Mouse (Mus musculus) limb, embryonic 10.5 days (tissue): Measurements from ENCODE around the gene St6gal1. TPM values are rescaled to one million over a fixed set of nuclear protein-coding genes. Genes with fewer than 3 reads are reported as not detected.
A peak's percentile ranks its signal among the peaks of the same experiment; 100 is the strongest.
"Not testable (repeated sequence)": the region's sequence is repeated elsewhere in the genome, so short reads cannot be mapped to it uniquely, and the experiment has no call there.

ENCODE experiments used
- DNase-seq: peaks from one replicate; pipeline ENCODE4 v3.0.0-alpha.2; 2017; ENCODE audit warnings: low spot score
- H3K27ac ChIP-seq: fragments of 300-500 bp; sonication (generic); 2 replicates; pipeline ENCODE4 v1.5.1; 2016; ENCODE audit warnings: mild to moderate bottlenecking
- H3K27me3 ChIP-seq: fragments of 300-500 bp; sonication (generic); 2 replicates; pipeline ENCODE4 v1.6.1; 2016; ENCODE audit warnings: low read depth, mild to moderate bottlenecking; ENCODE audit not compliant: poor library complexity, severe bottlenecking
- H3K36me3 ChIP-seq: fragments of 300-500 bp; sonication (generic); 2 replicates; pipeline ENCODE4 v1.6.1; 2016; ENCODE audit warnings: mild to moderate bottlenecking, moderate library complexity
- H3K4me1 ChIP-seq: fragments of 300-500 bp; sonication (generic); 2 replicates; pipeline ENCODE4 v1.6.1; 2016
- H3K4me3 ChIP-seq: fragments of 300-500 bp; sonication (generic); 2 replicates; pipeline ENCODE4 v1.5.1; 2016; ENCODE audit warnings: mild to moderate bottlenecking, moderate library complexity
- H3K9me3 ChIP-seq: fragments of 300-500 bp; sonication (generic); replicated peaks from 2 replicates; pipeline ENCODE4 v1.6.1; 2016; ENCODE audit warnings: mild to moderate bottlenecking
- whole genome bisulfite sequencing: fragments of 180-500 bp; shearing (Covaris S2); methylation state at CpG from one replicate; pipeline ENCODE4 v1.1.7; 2016; 5-methylcytosine and 5-hydroxymethylcytosine counted together
- polyA plus RNA-seq: library from polyadenylated mRNA; unstranded; fragments of >200 nt; fragmentation: Nextera tagmentation; extraction: Ambion mirVana; gene quantifications from 2 replicates; pipeline ENCODE4 v1.2.1, GENCODE M21; 2016

Gene St6gal1
- polyA plus RNA-seq, result 23.8 and 26.7 TPM in 2 replicates

DNA sequence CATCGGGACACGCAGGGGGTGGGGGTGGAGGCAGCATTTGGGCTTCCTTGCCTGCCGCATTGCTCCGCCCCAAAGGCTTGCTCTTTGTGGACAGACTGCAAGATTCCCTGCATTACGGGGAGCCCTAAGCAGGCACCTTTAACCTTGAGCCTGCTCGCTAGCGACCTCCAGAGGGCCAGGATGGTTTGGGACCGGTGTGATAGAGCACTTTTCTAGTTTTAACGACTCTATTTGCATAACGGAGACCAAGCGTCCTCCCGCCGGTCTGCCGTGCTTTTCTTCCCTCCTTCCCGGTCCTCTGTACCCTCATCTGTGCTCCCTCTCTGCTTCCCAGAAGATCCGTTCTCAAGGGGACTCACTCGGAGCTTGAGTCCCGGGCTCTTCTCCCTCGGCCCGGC, at the start of gene St6gal1:
Gene St6gal1 (plus strand): TSS at position 70 of the 398 bp plus-strand sequence.
- Histone ChIP-seq H3K27ac (peak within 1 kb of the TSS; percentile 99), H3K9me3 (no peaks in the 10 kb centered on the region), H3K27me3 (no peaks in the 10 kb centered on the region), H3K4me1 (peaks cover 42% of the 10 kb centered on the region), H3K4me3 (peak within 1 kb of the TSS; percentile 85), H3K36me3 (no peaks in the 10 kb centered on the region)
- under 1% methylated on average over 20 of the region's 20 CpGs for WGBS
- peak; percentile 89 for DNase-seq

DNA sequence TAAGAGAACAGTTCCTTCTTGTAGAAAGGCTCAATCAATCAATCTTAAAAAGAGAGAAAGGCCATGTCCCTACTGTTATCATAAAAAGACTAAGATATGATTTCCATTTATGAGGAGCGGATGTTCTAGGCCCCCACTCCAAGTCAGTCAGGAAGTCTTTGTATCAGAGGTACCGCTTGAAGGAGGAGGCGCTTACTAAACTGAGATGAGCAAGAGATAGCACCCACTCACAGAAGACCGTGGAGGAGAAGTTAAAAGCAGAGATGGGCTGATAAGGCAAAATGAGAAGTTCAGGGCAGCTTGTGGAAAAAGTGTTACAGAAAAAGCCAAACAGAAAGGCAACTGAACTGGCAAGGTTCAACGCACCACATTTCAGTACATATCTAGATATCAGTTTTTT, 49.7 kb upstream of the St6gal1 start:
- DNase-seq, result no peak
- no peak overlapping the region for H3K4me3 ChIP-seq
- no peak overlapping the region for H3K27ac ChIP-seq
- no peaks in the 10 kb centered on the region for H3K36me3 ChIP-seq
- H3K4me1 ChIP-seq, result no peaks in the 10 kb centered on the region
- no peaks in the 10 kb centered on the region for H3K27me3 ChIP-seq
- WGBS, result 91% methylated on average over 5 of the region's 5 CpGs
- no peaks in the 10 kb centered on the region for H3K9me3 ChIP-seq

DNA sequence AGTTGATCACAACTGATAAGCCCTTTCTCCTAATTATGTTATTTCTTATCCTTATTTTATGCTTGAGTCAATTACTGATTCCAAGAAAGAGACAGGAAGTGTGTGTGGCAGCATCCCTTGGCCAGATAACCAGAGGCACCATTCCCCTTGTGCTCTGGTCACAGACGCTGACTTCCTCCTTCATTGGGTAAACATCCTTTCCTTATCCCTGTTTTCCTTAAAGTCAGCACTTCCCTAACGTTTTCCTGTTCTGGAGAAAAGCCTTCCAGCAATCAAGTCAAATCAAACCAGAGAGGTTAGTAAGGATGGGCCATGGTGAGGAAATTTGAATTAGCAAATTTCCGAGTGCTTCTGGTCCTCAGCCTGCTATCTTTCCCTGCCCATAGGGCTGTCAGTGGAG, 48.6 kb upstream of the St6gal1 start:
- Histone ChIP-seq H3K36me3 (no peaks in the 10 kb centered on the region), H3K9me3 (no peaks in the 10 kb centered on the region), H3K4me1 (no peaks in the 10 kb centered on the region), H3K27ac (no peak overlapping the region), H3K27me3 (no peaks in the 10 kb centered on the region), H3K4me3 (no peak overlapping the region)
- WGBS, result 57% methylated on average over 3 of the region's 3 CpGs
- no peak for DNase-seq

- no peaks in the 10 kb centered on the region for H3K27me3 ChIP-seq
- DNase-seq, result no peak
- H3K9me3 ChIP-seq, result no peaks in the 10 kb centered on the region
- no peaks in the 10 kb centered on the region for H3K36me3 ChIP-seq
- no peak overlapping the region for H3K4me3 ChIP-seq
- H3K27ac ChIP-seq, result no peak overlapping the region
- 91% methylated on average over 2 of the region's 2 CpGs for WGBS
- no peaks in the 10 kb centered on the region for H3K4me1 ChIP-seq
These were observed 46.7 kb upstream of the St6gal1 start for GRCm38 (mm10) chr16:23177856-23178255.

DNA sequence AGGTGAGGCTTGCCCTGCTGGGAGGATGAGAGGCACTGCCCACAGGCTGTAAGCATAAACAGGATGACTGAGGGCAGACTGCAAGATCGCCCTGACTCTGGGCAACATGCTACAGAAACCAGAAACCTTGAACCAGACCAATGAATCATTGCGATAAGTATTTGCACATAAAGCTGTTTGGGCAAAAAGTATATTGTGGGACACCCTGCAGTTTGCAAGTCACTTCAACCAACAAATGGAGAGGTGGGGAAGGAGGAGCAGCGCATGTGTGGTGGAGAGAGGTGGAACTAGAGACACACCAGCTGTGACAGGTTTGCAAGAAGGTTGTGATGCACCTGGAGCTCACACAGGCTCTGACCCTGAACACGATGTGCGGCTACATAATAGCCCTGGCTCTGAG, 45.7 kb upstream of the St6gal1 start:
- no peaks in the 10 kb centered on the region for H3K9me3 ChIP-seq
- H3K27me3 ChIP-seq, result no peaks in the 10 kb centered on the region
- 91% methylated on average over 5 of the region's 5 CpGs for WGBS
- DNase-seq, result no peak
- H3K27ac ChIP-seq, result no peak overlapping the region
- no peaks in the 10 kb centered on the region for H3K4me1 ChIP-seq
- no peaks in the 10 kb centered on the region for H3K36me3 ChIP-seq
- H3K4me3 ChIP-seq, result no peak overlapping the region

DNA sequence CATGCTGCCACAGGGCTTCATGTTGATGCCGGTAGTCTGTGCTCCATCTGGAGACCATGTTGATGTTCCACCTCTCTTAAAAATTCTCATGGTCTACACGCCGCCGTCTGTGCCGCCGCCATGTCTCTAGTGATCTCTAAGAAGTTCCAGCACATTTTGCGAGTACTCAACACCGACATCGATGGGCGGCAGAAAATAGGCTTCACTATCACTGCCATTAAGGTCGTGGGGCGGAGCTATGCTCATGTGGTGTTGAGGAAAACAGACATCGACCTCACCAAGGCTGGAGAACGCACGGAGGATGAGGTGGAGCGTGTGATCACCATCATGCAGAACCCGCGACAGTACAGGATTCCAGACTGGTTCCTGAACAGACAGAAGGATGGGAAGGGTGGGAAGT, 45.1 kb upstream of the St6gal1 start:
- DNase-seq, H3K9me3 ChIP-seq: not testable (repeated sequence)
- 94% methylated on average over 18 of the region's 18 CpGs for WGBS

GRCm38 (mm10) chr16:23181054-23181453, 43.5 kb upstream of the St6gal1 start:
- Histone ChIP-seq H3K27me3 (no peaks in the 10 kb centered on the region), H3K36me3 (no peaks in the 10 kb centered on the region), H3K4me1 (no peaks in the 10 kb centered on the region), H3K9me3 (no peaks in the 10 kb centered on the region), H3K4me3 (no peak overlapping the region), H3K27ac (no peak overlapping the region)
- DNase-seq, result no peak
- WGBS, result 81% methylated on average over 4 of the region's 4 CpGs

More for the DNA sequence above, 45.1 kb upstream of the St6gal1 start:
- H3K27me3 ChIP-seq, H3K36me3 ChIP-seq, H3K4me1 ChIP-seq, H3K4me3 ChIP-seq, H3K27ac ChIP-seq: not testable (repeated sequence)

DNA sequence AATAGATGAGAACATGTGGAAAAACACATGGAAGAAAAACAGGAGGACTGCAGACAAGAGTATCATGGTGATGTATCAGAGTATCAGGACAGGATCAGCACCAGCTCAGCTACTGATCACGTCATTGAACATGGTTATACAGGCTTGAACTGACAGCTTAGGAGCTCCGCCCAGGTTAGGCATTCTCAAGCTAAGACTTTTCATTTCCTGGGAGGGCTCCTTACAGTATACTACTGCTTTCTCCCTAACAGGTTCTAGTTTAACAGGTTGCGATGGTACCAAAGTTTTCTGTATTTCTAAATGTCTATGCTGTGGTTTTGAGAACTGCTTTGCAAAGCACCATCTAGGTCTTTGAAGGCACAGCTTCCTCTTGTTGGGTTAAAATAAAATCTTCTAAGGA, 43.1 kb upstream of the St6gal1 start:
- H3K27me3 ChIP-seq, result no peaks in the 10 kb centered on the region
- whole genome bisulfite sequencing, result 89% methylated on average over 3 of the region's 3 CpGs
- no peaks in the 10 kb centered on the region for H3K9me3 ChIP-seq
- no peak overlapping the region for H3K4me3 ChIP-seq
- DNase-seq, result no peak
- no peak overlapping the region for H3K27ac ChIP-seq
- H3K36me3 ChIP-seq, result no peaks in the 10 kb centered on the region
- no peaks in the 10 kb centered on the region for H3K4me1 ChIP-seq

DNA sequence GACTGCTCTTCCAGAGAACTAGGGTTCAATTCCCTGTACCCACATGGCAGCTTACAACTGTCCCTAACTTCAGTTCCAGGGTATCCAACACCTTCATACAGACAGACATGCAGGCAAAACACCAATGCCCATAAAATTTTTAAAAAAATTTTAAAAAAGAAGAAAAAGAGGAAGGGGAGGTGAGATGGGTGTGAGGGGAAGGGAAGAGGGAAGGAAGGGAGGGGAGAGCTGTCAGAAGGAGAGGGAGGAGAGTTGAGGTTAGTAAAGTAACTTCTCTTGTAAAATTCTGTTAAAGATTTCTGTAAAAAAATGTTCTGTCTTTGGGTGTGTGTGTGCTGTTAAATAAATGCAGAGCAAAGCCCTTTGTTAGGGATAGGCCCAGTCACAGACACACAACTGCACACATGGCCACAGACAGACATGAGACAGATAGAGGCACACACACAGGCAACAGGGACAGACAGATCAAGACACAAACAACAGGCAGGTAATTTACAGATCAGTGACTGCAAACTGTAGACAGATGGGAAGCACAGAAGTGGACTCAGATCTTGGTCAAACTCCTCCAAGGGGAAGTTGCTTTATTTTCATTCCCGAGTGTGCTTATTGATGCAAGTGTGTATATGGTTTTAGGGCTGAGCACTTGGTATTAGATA, 42.5 kb upstream of the St6gal1 start:
- no peaks in the 10 kb centered on the region for H3K36me3 ChIP-seq
- DNase-seq, result no peak
- no peak overlapping the region for H3K27ac ChIP-seq
- no peaks in the 10 kb centered on the region for H3K27me3 ChIP-seq
- no peaks in the 10 kb centered on the region for H3K4me1 ChIP-seq
- no peaks in the 10 kb centered on the region for H3K9me3 ChIP-seq
- no peak overlapping the region for H3K4me3 ChIP-seq
- 90% methylated on average over 1 of the region's 1 CpGs for WGBS

DNA sequence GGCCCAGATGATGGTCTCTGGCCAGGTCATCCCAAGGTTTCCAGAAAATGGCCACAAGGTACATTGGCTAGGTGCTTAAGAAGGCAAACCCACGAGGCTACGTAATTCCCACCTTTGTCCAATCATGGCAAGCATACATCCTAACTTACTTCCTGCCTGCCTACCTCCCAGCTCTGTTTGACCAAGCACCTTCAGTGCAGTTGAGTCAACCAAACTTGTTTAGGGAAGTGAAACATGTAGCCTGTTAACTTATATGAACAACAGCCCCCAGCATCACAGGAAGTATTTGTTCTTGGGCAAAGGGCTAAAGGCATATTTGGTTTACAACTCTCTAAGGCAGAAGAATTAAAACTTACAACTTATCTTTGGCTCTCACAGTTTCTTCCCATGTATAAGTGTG, 38.7 kb upstream of the St6gal1 start:
- Histone ChIP-seq H3K36me3 (no peaks in the 10 kb centered on the region), H3K4me1 (no peaks in the 10 kb centered on the region), H3K9me3 (no peaks in the 10 kb centered on the region), H3K27ac (no peak overlapping the region), H3K4me3 (no peak overlapping the region), H3K27me3 (no peaks in the 10 kb centered on the region)
- WGBS, result 99% methylated on average over 2 of the region's 2 CpGs
- DNase-seq, result no peak

GRCm38 (mm10) chr16:23186418-23186817, 38.1 kb upstream of the St6gal1 start:
- Histone ChIP-seq H3K4me3 (no peak overlapping the region), H3K27ac (no peak overlapping the region), H3K27me3 (no peaks in the 10 kb centered on the region), H3K36me3 (no peaks in the 10 kb centered on the region), H3K4me1 (no peaks in the 10 kb centered on the region), H3K9me3 (no peaks in the 10 kb centered on the region)
- DNase-seq, result no peak
- 84% methylated on average over 4 of the region's 4 CpGs for WGBS

DNA sequence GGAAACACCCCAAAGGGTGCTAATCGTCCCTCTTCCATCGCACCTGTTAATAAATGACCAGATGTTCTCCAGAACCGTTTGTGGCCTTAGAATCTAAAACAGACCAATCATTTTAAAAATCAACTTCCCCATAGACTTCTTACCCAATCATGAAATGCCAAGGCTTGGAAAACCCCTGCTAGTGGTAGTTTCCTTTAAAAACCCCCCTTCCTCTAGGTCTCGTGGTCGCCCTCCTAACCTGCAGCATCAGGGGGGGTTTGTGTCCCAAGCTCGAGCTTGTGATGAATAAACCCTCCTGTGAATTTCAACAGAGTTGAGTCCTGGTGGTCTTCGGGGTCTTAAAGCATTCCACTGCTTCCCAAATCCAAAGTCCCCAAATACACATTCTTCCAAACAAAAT, 36.6 kb upstream of the St6gal1 start:
- H3K36me3 ChIP-seq, result no peaks in the 10 kb centered on the region
- WGBS, result 86% methylated on average over 7 of the region's 7 CpGs
- H3K27ac ChIP-seq, result no peak overlapping the region
- H3K4me3 ChIP-seq, result no peak overlapping the region
- no peaks in the 10 kb centered on the region for H3K27me3 ChIP-seq
- DNase-seq, result no peak
- H3K9me3 ChIP-seq, result no peaks in the 10 kb centered on the region
- no peaks in the 10 kb centered on the region for H3K4me1 ChIP-seq

DNA sequence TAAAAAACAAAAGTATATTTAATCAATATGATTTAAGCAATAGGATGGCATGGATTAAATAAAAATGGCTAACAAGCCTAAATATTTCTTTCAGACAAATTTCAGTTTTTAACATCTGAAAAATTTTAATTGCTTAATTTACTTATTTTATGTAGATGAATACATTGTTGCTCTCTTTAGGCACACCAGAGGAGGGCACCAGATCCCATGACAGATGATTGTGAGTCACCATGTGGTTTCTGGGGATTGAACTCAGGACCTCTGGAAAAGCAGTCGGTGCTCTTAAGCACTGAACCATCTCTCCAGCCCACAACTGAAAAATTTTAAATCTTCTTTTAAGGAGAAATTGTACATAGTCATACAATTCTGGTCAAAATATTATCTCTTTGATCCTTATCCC, 34.9 kb upstream of the St6gal1 start:
- Histone ChIP-seq H3K36me3 (no peaks in the 10 kb centered on the region), H3K9me3 (no peaks in the 10 kb centered on the region), H3K4me3 (no peak overlapping the region), H3K4me1 (no peaks in the 10 kb centered on the region), H3K27ac (no peak overlapping the region), H3K27me3 (no peaks in the 10 kb centered on the region)
- 84% methylated on average over 1 of the region's 1 CpGs for WGBS
- no peak for DNase-seq
